Mouse (Mus musculus) spleen, postnatal 36 days (tissue): ENCODE measurements around the gene Kcp.

Source experiments
- DNase-seq, 2 experiments: peaks; one replicate each; pipeline ENCODE4 v3.0.0; 2022; ENCODE audit warnings: low spot score in 2 of 2, mixed read lengths in 1 of 2

Gene Kcp

DNA sequence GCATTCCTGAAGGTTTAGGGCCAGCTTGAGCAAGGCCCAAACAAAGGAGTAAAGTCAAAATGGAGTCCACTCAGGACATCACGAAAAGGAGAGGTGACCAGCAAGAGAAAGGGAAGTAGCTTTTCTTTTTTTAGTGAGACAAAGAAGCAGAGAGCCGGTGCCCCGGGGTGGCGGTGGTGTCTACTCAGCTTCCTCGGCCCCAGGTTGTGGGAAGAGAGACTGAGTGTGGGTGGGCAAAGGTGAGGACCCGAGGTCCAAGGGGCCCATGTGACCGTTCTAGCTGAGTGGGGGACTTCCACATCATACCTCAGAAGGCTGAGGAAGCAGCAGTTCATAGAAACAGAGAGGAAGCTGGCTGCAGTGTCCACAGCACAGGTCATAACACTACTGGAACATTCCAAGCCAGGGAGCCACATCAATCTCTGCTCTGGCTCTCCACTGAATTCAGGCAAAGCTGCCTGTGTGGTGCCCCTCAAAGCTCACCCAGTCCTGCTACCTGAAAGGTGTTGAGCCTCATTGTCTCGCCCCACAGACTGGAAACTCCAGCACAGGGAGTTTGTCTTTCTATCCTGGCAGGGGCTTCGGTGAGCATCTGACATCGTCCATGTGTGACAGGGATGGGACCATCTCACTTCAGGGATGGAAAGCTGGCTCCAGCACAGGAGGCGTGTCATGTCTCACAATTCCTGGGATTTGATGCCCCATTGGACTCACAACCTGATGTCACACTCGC, 15.7 kb upstream of the Kcp start:
- peak; percentile 70 for DNase-seq

DNA sequence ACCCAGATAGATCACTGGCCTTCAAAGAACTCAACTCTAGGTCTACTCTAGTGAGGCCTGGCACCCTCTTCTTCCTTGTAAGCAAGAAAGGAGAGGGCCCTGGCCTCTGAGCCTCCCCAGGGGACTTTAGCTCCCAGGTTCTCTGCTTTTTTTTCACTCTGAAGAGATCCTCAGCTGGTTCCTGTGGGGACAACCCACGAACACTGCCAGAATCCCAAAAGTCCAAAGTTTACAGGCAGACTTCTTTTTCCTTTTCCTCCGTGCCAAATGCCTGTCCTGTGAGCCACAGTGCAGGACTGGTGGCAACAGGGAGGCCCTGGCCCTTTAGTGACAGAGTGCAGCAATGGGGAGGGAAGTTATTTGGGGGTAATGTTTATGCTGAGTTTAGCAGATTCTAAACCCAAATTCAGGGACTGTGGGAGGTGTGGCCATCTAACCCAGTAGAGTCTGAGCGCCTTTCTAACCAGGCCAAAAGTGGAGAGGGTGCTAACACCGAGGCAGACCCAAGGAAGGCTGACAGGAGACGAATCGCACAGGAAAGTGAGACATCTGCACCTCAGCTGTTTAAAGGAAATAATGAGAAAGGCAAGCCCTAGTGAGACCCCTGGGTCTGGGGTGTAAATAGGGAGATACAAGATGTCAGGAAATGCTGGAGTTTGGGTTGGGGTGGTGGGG, 15.0 kb upstream of the Kcp start:
- DNase-seq: no peak

DNA sequence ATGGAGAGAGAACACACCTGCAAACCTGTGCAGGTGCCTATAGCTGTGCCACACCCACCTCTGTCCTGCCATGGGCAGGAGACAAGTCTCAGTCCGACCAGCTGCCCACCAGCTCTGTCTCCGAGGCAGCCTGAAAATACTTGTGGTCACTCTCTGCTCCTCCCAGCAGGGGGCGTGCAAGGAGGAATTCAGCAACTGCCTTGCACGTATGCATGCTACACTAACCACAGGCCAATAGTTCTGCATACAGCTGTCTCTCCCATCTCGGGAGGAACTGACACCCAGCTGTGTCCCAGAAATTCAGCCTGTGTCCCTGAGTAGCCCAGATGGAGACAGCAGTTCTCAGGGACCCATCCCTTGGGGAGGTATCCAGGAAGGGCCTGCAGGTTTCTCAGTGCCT, 9.4 kb upstream of the Kcp start:
- DNase-seq: peak; percentile 80 to 86

DNA sequence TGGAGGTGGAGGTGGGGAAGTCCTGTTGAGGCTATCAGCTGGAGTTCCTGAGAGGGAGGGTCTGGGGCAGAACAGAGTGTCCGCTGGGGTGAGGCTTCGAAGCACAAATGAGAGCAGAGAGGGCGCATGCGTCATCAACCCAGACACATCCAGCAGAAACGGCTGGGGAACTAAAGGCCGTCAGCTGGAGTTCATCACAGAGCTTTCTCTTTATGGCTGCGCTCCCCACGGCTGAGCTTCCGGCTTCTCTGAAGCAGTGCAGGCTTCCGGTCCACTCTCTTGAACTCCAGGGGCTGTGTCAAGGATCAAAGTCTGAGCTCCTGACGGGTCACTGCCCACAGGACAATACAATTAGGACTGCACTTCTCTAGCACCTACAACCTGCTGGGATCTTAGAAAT, 5.5 kb upstream of the Kcp start:
- peak in 1 of 2 experiments; percentile 44 for DNase-seq

DNA sequence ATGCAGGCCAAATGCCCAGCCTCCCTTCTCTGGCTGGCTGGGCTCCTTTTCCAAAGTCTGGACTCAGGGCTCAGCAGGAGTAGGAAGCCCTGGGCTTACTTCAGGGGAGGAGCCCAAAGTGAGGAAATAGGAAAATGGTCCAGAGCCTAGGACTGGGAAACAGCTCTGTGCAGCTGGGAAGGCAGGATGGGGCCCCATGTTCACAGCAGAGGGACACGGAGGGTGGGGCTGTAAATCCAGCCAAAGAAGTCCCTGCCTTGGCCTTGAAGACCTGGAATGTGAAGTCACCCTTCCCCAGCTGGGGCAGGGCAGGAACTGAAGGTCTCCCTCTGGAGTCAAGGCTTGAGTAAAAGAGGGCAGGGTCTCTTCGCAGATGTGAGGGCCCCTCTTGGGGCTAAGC, 1.3 kb upstream of the Kcp start:
- DNase-seq: no peak

DNA sequence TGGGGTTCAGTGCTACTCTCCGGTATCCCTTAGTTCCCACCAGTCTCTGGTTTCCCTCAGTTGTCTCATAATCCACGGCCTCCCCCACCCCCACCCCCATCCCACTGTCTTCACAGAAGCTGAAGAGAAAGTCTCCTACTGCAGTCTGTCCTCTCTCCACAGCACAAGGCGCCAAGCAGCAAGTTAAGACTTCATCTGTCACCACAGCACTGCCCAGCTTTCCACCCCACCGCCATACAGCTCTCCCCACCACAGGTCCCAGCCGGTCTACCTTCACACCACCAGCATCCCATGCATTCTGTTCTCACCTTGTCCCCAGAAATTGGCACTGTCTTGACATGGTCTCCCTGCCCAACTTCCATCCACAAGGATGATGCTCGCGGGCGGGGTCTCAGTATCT, 918 bp downstream of the Kcp start:
- no peak for DNase-seq

DNA sequence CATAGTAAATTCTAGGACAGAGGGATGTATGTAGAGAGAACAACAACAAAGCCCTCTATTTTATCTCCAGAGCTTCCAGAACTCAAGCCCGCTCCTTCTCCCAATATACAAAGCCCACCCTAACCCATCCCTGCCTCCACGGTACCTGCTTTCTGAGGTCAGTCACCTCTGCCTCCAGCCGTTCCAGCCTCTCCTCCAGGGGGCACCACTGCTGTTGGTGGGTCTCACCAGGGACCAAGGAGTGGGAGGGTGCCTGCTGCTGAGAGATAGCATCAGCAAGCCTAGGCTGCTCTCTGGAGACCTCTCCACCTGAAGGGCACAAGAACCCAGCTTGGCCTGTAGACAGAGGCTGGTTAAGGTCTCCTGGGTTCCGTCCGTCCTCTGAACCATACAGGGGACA, 2.3 kb downstream of the Kcp start:
- no peak for DNase-seq

DNA sequence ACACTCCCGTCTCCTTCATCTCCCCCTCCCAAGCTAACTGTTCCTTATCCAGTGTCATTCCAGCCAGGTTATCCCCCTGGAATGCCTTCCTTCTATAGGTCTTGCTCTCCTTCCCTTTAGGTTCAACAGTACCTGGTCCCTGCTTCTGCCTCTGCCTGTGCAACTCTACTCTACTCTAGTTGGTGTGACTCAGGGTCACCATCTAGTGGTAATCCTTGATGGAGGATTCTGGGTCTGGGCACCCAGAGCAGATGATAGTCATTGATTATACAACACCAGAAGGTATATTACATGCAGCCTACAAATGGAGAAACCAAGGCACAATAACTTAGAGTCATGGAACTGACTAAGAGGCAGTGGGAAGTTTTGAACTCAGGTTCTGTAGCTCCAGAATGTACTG, 6.2 kb downstream of the Kcp start:
- no peak for DNase-seq

DNA sequence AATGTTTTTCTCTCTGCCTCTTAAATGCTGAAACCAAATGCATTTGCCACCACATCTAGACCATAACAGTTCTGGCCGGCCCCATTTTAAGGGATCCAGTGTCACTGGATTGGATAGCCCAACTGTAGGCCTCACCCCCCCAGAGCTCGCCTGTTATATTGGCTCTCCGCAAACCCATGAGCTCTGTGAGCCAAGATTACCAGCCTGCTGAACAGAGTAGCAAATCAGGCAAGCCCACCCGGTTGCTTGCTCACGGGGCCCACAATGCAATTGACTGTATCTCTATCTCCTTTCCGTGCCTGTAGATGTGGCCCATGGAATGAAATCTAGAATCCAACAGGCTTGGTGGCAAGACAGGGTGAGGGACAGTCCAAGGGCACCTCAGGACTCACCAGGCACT, 6.9 kb downstream of the Kcp start:
- DNase-seq: no peak

DNA sequence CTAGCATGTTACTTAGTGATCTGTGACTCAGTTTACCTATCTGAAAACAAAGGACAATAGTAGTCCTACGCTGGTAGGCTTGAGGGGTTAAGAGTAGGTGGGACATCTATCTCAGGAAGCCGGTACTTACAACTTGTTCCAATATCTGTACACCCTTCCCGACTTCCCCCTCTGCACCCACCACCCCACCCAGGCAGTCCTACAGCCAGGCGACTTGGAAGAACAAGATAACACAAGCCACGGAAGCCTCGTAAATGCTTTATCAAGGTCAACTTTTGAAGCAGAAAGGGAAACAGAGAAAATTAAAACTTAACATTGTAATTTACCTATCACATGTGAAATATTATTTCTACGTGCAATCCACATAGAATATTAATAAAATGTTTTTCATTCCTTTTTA, 7.6 kb downstream of the Kcp start:
- DNase-seq: no peak

DNA sequence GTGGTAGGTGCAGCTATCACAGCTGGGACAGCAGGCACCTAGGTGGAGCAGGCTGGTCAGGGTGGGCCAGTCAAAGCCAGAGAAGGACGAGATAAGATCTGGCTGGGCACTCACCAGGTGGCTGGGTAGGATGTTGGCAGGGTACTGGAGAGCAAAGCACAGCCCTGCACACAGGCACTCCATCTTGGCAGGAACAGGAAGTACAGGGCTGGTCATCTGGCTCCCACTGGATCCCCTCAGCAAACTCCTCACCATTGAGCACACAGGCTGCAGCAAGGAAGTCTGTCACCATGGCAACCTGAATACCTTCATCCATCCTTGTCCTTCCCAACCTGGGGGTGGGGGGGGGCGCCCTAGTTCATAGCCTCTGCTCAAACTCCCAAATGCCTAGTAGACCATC, 10.0 kb downstream of the Kcp start:
- no peak for DNase-seq

DNA sequence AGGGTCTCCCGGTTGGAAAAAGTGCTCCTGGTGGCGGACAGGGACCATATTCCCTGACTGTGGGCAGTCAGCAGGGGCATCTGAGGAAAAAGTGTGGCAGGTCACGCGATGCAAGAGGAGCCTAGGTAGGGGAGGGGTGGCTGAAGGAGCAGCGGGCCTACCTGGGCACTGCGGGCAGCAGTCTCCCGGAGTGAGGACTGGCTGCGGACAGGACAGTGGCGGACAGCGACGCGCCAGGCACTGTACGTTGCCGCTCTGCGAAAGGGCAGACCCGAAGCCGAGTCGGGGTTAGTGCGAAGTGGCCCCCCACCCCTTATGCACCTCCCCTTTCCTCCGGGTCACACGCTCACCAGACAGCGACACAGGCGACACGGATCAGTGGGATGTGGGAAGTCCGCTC, 11.5 kb downstream of the Kcp start:
- no peak for DNase-seq

DNA sequence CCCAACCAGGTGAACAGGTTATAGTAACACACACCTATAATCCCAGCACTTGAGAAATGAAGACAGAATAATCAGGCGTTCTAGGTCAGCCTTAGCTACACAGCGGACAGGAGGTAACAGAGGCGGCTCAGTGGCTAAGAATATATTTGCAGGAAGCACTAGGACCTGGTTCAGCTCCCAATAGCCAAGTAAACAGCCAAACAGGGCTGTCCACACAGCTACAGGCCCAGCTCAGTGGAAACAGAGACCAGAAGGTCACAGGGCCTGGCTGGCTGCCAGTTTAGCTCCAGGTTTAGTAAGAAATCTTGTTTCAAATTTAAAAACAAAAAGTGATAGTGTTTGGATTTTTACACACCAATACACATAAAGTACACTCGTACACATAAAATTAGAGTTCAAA, 13.7 kb downstream of the Kcp start:
- no peak for DNase-seq

DNA sequence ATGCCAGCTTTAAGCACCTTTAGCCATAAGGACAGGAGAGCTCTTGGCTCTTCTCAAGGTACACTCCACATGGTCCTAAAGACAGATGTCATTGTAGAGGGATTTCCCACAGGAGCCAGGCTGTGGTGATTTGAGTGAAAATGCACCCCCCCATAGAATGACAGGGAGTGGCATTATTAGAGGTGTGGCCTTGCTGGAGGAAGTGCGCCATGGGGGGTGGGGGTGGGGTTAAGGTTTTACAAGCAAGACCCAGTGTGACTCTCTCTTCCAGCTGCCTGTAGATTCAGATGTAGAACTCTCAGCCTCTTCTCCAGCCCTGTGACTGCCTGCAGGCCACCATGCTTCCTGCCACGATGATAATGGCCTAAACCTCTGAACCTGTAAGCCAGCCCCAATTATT, 21.8 kb downstream of the Kcp start:
- DNase-seq: no peak

DNA sequence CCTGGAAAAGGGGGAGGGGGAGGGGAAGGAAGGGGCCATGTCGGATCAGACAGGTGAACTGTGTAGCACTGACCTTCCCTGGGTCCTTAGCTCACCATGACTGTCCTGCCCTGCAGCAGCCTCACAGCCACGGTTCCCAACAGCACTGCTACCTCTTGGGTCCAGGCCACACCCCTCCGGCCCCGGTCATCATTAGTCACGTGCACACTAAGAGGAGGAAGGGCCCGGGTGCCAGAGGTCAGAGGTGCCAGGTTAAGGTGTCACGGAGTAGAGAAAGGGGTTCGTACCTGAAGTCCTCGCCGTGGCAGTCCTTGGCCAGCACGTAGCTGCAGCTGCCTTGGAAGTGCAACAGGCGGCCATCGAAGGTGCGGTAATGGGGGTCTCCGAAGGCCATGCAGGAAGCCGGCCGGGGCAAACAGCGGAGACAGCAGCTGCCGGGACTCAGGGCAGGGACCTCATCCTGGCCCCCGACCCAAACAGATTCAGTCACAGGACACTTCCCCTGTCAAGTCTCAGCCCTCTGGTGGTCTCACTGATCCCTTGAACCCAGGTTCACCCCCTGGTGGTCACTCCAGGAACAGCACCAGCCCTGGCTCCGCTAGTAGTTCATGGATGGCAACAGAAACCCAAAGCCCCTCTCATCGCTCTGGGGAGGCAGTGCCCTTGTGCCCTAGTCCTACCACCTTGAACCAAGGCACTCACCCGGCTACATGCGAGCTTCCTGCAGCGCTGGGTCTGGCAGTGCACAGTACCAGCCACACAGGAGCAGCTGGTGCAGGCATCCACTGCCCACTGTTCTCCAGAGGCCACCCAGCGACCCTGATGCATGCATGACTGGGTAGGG, 22.8 kb downstream of the Kcp start:
- DNase-seq: peak; percentile 37 to 43

DNA sequence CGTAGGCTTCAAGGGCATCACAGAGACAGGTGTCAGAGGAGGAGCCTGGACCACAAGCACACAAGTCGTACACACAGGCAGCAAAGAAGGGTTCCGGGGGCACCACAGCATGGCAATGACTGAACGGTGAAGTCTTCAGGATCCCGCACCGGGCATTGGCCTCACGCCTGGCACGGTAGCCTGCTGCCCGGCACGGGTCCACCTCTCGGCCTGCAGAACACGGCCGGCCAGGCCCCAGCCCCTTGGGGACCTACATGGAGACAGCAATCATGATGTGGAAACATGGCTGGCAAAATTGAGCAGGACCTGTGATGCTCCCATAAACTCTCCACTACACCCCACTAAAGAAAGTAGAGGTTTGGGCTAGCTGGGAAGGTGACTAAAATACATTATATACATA, 25.1 kb downstream of the Kcp start:
- no peak for DNase-seq

DNA sequence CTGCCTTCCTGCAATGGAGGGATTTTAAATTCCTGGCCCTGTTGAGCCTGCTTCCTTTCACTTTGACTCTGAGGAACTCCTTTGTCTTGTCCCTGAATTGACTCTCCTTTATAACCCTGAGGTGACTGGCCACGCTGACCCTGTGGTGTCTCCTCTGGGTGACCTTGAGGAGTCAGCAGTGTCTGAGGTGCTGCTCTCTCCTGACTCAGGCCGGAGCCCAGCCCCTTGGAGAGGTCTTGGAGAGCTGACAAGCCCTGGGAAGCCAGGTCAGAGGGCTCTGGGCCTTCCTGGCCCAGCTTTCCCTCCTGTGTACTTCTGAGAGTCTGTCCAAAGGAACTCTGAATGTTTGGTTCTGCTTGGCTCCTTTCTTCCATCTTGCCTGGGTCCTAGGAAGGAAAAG, 33.0 kb downstream of the Kcp start:
- DNase-seq: no peak

DNA sequence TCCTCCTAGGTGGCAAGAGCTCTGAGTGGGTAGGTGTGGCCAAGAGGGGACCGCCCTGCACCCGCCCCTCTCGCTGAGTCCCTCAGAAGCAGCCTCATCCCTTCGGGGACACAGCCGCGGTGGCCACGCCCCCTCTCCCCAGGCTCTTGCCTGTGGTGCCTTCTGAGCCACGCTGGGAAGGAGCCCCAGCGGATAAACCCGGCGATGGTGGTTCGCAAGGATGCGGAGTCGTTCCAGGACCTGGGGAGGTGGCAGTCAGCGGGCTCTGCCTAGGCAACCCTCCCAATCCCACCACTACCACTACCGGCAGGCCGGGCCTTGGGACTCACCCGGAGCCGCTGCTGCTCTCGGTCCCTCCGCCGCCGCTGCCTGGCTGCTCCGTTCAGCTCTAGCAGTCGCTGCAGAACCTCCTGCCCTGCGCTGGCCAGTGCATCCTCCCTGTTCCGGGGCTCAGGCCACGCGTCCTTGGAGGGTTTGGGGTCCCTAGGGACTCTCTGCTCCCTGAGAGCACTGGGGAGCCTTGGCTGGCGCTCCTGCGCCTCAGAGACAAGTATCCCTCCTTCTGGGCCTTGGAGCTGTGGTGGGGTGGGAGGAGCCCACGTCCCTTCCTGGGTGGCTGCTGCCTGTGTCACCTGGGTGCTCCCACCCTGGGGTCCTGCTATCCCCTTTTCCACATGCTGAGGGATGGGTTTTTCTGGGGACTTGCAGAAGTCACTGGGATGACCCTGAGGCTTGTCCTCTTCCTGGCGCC, 33.6 kb downstream of the Kcp start:
- DNase-seq: peak; percentile 73 to 74

DNA sequence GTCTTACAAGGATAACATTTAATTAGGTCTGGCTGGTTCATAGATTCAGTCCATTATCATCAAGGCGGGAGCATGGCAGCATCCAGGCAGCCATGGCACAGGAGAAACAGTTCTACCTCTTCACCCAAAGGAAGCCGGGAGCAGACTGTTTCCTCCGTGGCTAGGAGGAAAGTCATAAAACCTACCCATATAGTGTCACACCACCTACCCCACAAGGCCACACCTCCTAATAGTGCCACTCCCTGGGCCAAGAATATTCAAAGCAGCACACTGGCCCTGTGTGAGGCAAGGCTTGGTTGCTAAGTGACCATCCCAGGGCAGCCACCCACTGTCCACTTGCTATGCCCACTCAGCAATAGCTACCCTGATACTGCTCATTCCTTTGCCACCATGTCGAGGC, 36.6 kb downstream of the Kcp start, which contains the start of gene Atp6v1fnb:
TSS of gene Atp6v1fnb (plus strand) at position 301 of the 400 bp plus-strand sequence.
- DNase-seq: no peak

DNA sequence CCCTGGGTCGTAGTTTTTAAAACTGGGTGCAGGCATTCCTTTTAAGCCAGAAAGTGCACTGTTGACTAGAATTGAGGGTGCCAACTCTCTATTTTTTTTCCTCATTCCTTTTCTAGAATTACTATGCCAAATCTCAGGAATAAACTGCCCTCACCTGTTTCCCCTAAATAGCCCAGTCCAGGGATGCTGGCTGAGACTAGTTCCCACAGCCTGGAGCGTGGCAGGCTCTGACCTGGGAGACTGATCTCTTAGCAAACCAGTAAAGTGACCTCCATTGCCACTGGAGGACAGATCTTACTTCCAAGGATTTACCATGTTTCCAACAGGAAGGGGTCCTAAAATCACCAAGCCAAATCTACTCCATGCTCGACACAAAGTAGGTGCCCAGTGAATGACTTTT, 38.9 kb downstream of the Kcp start:
- no peak for DNase-seq

DNA sequence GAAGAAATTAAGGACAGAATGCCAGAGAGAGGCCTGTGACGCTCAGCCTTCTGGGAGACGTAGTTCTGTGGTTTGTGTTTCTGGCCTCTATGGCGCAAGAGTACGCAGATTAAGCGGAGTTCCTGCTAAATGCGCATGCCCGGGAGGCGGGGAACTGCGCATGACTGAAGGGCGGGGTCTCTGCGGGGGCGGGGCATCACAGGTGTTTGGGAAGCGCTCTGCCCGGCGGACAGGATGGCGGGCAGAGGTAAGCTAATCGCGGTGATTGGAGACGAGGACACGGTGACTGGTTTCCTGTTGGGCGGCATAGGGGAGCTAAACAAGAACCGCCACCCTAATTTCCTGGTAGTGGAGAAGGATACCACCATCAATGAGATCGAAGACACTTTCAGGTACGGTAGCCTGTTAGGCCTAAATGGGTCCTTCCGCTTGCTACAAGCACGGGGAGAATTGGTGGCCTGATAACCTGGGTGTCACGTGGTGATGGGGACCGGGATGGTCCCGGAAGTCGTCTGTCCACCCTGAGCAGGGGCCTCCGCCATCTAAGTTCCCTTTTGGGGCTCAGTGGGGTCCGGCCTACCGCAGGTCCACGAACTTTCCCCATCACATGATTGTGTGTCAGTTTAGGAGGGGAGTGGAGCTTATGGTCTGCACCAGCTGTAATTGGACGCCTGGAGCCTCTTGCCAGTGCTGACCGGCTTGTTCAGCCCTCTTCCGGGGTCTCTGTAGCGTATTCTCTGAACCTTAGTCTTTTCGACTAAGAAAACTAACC, 40.0 kb downstream of the Kcp start, which contains the start of gene Atp6v1f:
TSS of gene Atp6v1f (plus strand) at position 136 of the 772 bp plus-strand sequence.
- DNase-seq: peak; percentile 90 to 91
